Mouse (Mus musculus) kidney, adult 11 months (tissue): ENCODE results near the gene Mbnl1.

ENCODE experiments used
- DNase-seq: peaks from one replicate; pipeline ENCODE4 v3.0.0; 2022

The Mbnl1 gene

GRCm38 (mm10) chr3:60519337-60519736 is 46.7 kb downstream of the Mbnl1 start:
- DNase-seq: no peak

- DNase-seq: no peak
These were observed 51.5 kb downstream of the Mbnl1 start for GRCm38 (mm10) chr3:60524127-60524526.

GRCm38 (mm10) chr3:60531286-60531685 is 58.7 kb downstream of the Mbnl1 start:
- no peak for DNase-seq

- no peak for DNase-seq
These were observed 59.2 kb downstream of the Mbnl1 start for GRCm38 (mm10) chr3:60531826-60532225.

GRCm38 (mm10) chr3:60535224-60535623 is 62.6 kb downstream of the Mbnl1 start:
- no peak for DNase-seq

GRCm38 (mm10) chr3:60537063-60537462 is 64.4 kb downstream of the Mbnl1 start:
- no peak for DNase-seq

GRCm38 (mm10) chr3:60538214-60538971 is 65.8 kb downstream of the Mbnl1 start:
- DNase-seq: no peak

- DNase-seq: no peak
These were observed 68.5 kb downstream of the Mbnl1 start for GRCm38 (mm10) chr3:60541121-60541520.

- no peak for DNase-seq
These were observed 73.6 kb downstream of the Mbnl1 start for GRCm38 (mm10) chr3:60546196-60546595.

- no peak for DNase-seq
These were observed 74.3 kb downstream of the Mbnl1 start for GRCm38 (mm10) chr3:60546904-60547303.

GRCm38 (mm10) chr3:60550492-60550891 is 77.9 kb downstream of the Mbnl1 start:
- DNase-seq: no peak

- no peak for DNase-seq
These were observed 79.0 kb downstream of the Mbnl1 start for GRCm38 (mm10) chr3:60551650-60552049.

- no peak for DNase-seq
These were observed 80.4 kb downstream of the Mbnl1 start for GRCm38 (mm10) chr3:60553011-60553410.

GRCm38 (mm10) chr3:60556596-60556995 is 84.0 kb downstream of the Mbnl1 start:
- DNase-seq: no peak

GRCm38 (mm10) chr3:60558252-60558862 is 85.7 kb downstream of the Mbnl1 start:
- DNase-seq: no peak

- DNase-seq: no peak
These were observed 87.1 kb downstream of the Mbnl1 start for GRCm38 (mm10) chr3:60559762-60560161.

- DNase-seq: no peak
These were observed 91.1 kb downstream of the Mbnl1 start for GRCm38 (mm10) chr3:60563529-60564243.

- DNase-seq: no peak
These were observed 91.6 kb downstream of the Mbnl1 start for GRCm38 (mm10) chr3:60564244-60564643.

GRCm38 (mm10) chr3:60565204-60565603 is 92.6 kb downstream of the Mbnl1 start:
- no peak for DNase-seq

- DNase-seq: no peak
These were observed 93.3 kb downstream of the Mbnl1 start for GRCm38 (mm10) chr3:60565950-60566349.

GRCm38 (mm10) chr3:60568171-60568684 is 95.6 kb downstream of the Mbnl1 start:
- DNase-seq: no peak

- DNase-seq: no peak
These were observed 96.4 kb downstream of the Mbnl1 start for GRCm38 (mm10) chr3:60568801-60569568.

- no peak for DNase-seq
These were observed 97.2 kb downstream of the Mbnl1 start for GRCm38 (mm10) chr3:60569781-60570180.
